Mouse (Mus musculus) right cerebral cortex, adult 18-20 months (tissue): ENCODE measurements at regions not wholly inside any gene's neighbourhood (a gene's known extent, or its start where the extent isn't known, plus 50 kb on each side); places are given as distances from the start of the nearest gene placed in this dataset.
A peak's percentile ranks its signal among the peaks of the same experiment; 100 is the strongest.

Experiments used
- DNase-seq: peaks from one replicate; pipeline ENCODE4 v3.0.0; 2022; ENCODE audit warnings: mixed read lengths

DNA sequence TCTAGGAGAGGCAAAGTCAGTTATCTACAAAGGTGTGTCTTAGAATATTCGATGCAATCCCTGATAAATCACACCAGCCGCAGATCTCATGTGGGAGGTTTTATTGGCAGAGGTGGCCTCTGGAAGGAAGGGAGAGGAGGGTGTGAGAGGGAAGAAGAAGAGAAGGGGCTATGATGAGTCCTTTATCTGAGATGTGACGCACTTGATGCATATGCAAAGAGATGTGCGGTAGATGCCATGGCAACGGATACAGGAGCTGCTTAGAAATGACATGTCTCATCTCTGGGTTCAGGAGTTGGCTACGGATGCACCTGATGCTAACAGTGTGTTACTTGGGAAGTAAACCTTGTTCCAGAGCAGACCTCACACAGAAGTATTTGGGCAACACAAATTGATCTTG is 718.6 kb upstream of the Gm21961 start:
- DNase-seq: peak; percentile 40

GRCm38 (mm10) chr15:65731308-65731707 is 716.6 kb upstream of the Gm21961 start:
- DNase-seq: no peak

- DNase-seq: no peak
Measured at GRCm38 (mm10) chr15:65727061-65727460, 712.4 kb upstream of the Gm21961 start.

DNA sequence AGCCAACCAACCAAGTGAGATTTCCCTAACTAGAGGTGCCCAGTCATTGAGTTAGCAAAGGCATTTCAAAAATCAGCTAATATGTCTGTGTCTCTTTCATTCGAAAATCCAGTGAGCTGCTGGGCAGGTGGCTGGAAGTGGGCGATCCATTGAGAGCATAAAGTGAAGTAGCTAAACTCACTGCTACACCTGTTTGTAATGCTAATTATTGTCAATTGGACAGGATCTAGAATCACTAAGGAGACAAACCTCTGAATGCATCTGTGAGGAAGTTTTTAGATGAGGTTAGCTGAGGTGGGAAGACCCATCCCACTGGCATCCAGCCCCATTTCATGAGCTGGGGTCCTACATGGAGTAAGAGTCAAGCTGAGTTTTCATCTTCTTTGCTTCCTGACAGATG is 711.6 kb upstream of the Gm21961 start:
- no peak for DNase-seq

DNA sequence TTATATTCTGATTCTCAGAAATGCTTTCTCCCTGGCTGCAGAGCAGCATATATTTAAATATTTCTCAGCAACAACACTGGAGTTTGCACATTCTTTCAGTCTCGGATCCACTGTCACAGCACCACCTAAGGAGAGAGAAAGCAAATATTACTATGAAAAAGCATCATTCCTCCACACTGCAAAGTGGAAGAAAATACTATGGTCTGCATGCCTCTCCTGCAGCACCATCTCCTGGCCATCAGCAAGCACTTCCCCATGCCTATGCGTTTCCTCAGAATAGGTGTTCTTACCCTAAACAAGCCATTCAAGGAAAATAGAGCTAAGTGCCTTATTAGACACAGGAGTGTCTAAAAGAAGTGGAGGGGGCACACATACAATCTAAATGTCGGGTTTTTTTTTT is 688.9 kb upstream of the Gm21961 start:
- DNase-seq: peak; percentile 58

DNA sequence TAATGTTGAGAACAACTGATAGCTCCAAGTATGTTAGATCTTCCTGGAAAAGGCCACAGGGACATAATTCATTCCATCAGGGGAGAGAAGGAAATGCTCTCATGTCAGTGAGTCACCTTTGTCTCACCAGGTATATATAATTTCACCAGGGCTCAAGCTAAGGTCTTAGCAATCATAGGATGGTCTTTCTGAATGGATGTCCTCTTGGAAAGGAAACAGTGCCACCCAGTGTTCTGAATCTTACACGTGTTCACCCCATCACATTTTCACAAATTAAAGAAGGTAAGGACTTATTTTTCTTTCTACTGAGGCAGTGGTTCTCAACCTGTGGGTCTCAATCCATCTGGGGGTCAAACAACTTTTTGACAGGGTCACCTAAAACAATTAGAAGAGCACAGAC is 686.8 kb upstream of the Gm21961 start:
- DNase-seq: peak; percentile 25

DNA sequence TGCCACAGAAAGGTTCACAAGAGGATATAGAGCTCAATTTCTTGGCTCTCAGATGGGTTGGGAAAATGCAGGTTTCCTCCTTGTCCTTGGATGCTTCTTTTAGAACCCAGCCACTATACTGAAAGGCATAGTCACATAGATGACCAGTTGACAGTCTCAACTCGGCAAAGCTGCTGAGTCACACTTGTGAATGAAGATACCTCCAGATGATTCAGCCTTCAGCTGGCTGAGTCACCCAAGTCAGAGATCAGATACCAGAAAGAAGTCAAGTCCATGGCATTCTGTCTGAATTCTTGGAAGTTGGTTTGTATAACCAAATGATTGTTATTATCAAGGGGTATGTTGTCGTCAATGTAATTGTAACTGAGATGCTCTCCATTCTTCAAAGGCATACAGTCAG is 683.9 kb upstream of the Gm21961 start:
- DNase-seq: no peak
